Mouse (Mus musculus) embryonic fibroblast, embryonic 13.5 days (primary cell): ENCODE results near the gene 1700011M02Rik.

ENCODE experiments used
- CTCF ChIP-seq: IDR thresholded peaks from 2 replicates; pipeline ENCODE4 v1.5.1; 2011; ENCODE audit warnings: mild to moderate bottlenecking, control low read depth, low read length, moderate library complexity, borderline replicate concordance; ENCODE audit not compliant: insufficient read depth
- POLR2A ChIP-seq: IDR thresholded peaks from 2 replicates; pipeline ENCODE4 v1.6.1; 2011; ENCODE audit warnings: low read depth, mild to moderate bottlenecking, control low read depth, low read length, moderate library complexity

GRCm38 (mm10) chrX:102958917-102959316 lies 50.2 kb downstream of the 1700011M02Rik start:
- TF ChIP-seq CTCF, result no peak
- no peak for TF ChIP-seq POLR2A
